Mouse (Mus musculus) kidney, adult 2 months (tissue): ENCODE measurements around the gene Prrg2.

Experiments used
- CTCF ChIP-seq: fragments of 200-500 bp; conservative IDR thresholded peaks from 2 replicates; pipeline ENCODE4 v1.5.1; 2011; ENCODE audit warnings: low read depth, mild to moderate bottlenecking, control low read depth, low read length, moderate library complexity, mixed read lengths; ENCODE audit not compliant: insufficient read depth, insufficient read length
- POLR2A ChIP-seq: fragments of 200-500 bp; IDR thresholded peaks from one replicate; pipeline ENCODE4 v1.6.1; 2011; ENCODE audit warnings: low read depth, low read length, control low read depth

GRCm38 (mm10) chr7:45078513-45078912, 16.0 kb upstream of the Prrg2 start:
- TF ChIP-seq CTCF = peak; percentile 87
- TF ChIP-seq POLR2A = no peak
